Mouse (Mus musculus): ENCODE measurements at regions not wholly inside any gene's neighbourhood (a gene's known extent, or its start where the extent isn't known, plus 50 kb on each side); places are given as distances from the start of the nearest gene placed in this dataset.

DNA sequence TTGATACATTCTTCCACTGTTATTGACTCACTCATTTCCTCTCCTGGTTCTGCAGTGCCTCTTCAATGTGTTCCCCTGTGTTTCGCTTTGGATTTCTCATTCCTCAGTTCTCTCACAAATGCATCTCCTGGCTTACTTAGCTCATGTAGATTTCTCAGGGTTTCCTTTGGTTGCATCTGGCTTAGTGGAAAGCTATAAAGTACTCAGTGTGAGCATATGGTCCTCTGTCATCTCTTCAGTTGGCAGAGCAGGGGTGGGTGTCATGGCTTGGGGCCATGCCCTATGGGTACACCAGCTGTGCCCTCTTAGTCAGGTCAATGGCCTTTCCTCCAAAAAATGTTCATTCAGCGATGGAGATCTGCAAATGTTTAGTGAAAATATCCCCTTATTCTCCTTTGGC, 77.4 kb upstream of the Rnf152 start:
- H3K27ac ChIP-seq (ENCODE audit: low read depth, low read length): no peak overlapping the region
- no peaks in the 10 kb centered on the region for H3K27me3 ChIP-seq (ENCODE audit: control insufficient read depth, insufficient read depth, low read length)
- 83% methylated on average over 2 of the region's 2 CpGs for WGBS
- no peaks in the 10 kb centered on the region for H3K4me1 ChIP-seq (replicated peaks; ENCODE audit: control insufficient read depth, insufficient read depth, low read length)
- no peaks in the 10 kb centered on the region for H3K36me3 ChIP-seq (ENCODE audit: control insufficient read depth, insufficient read depth, low read length)
- H3K4me2 ChIP-seq (ENCODE audit: low read depth, low read length, severe bottlenecking): no peak overlapping the region
- DNase-seq (ENCODE audit: low spot score): no peak
- no peak overlapping the region for H3K9ac ChIP-seq (ENCODE audit: low read length)
- H3K4me3 ChIP-seq (ENCODE audit: low read depth, low read length): no peak overlapping the region
- H3K9me3 ChIP-seq (ENCODE audit: control insufficient read depth, low read length): no peaks in the 10 kb centered on the region
- no peak for ATAC-seq (replicated peaks; ENCODE audit: low FRiP score)

GRCm38 (mm10) chr1:105431803-105432202, 75.3 kb upstream of the Rnf152 start:
- H3K27me3 ChIP-seq (ENCODE audit: control insufficient read depth, insufficient read depth, low read length): no peaks in the 10 kb centered on the region
- ATAC-seq (replicated peaks; ENCODE audit: low FRiP score): no peak
- no peak for DNase-seq (ENCODE audit: low spot score)
- H3K4me3 ChIP-seq (ENCODE audit: low read depth, low read length): no peak overlapping the region
- no peaks in the 10 kb centered on the region for H3K36me3 ChIP-seq (ENCODE audit: control insufficient read depth, insufficient read depth, low read length)
- no peaks in the 10 kb centered on the region for H3K9me3 ChIP-seq (ENCODE audit: control insufficient read depth, low read length)
- 82% methylated on average over 2 of the region's 2 CpGs for WGBS
- H3K4me1 ChIP-seq (replicated peaks; ENCODE audit: control insufficient read depth, insufficient read depth, low read length): no peaks in the 10 kb centered on the region
- no peak overlapping the region for H3K9ac ChIP-seq (ENCODE audit: low read length)
- H3K27ac ChIP-seq (ENCODE audit: low read depth, low read length): no peak overlapping the region
- H3K4me2 ChIP-seq (ENCODE audit: low read depth, low read length, severe bottlenecking): no peak overlapping the region

GRCm38 (mm10) chr1:105430712-105431111, 74.2 kb upstream of the Rnf152 start:
- H3K36me3 ChIP-seq (ENCODE audit: control insufficient read depth, insufficient read depth, low read length): no peaks in the 10 kb centered on the region
- 90% methylated on average over 4 of the region's 4 CpGs for WGBS
- DNase-seq (ENCODE audit: low spot score) (no peak), ATAC-seq (replicated peaks; ENCODE audit: low FRiP score) (no peak)
- H3K27me3 ChIP-seq (ENCODE audit: control insufficient read depth, insufficient read depth, low read length): no peaks in the 10 kb centered on the region
- no peak overlapping the region for H3K4me3 ChIP-seq (ENCODE audit: low read depth, low read length)
- no peak overlapping the region for H3K9ac ChIP-seq (ENCODE audit: low read length)
- H3K4me2 ChIP-seq (ENCODE audit: low read depth, low read length, severe bottlenecking): no peak overlapping the region
- no peak overlapping the region for H3K27ac ChIP-seq (ENCODE audit: low read depth, low read length)
- peaks cover 6% of the 10 kb centered on the region; the same call in 1 of the 2 replicates for H3K4me1 ChIP-seq (replicated peaks; ENCODE audit: control insufficient read depth, insufficient read depth, low read length)
- H3K9me3 ChIP-seq (ENCODE audit: control insufficient read depth, low read length): no peaks in the 10 kb centered on the region

- Histone ChIP-seq H3K4me3 (ENCODE audit: low read depth, low read length) (no peak overlapping the region), H3K36me3 (ENCODE audit: control insufficient read depth, insufficient read depth, low read length) (no peaks in the 10 kb centered on the region), H3K27ac (ENCODE audit: low read depth, low read length) (no peak overlapping the region), H3K4me1 (replicated peaks; ENCODE audit: control insufficient read depth, insufficient read depth, low read length) (peaks cover 6% of the 10 kb centered on the region; the same call in 1 of the 2 replicates), H3K27me3 (ENCODE audit: control insufficient read depth, insufficient read depth, low read length) (no peaks in the 10 kb centered on the region), H3K4me2 (ENCODE audit: low read depth, low read length, severe bottlenecking) (no peak overlapping the region), H3K9me3 (ENCODE audit: control insufficient read depth, low read length) (no peaks in the 10 kb centered on the region), H3K9ac (ENCODE audit: low read length) (no peak overlapping the region)
- WGBS: 93% methylated on average over 1 of the region's 1 CpGs
- DNase-seq (ENCODE audit: low spot score) (no peak), ATAC-seq (replicated peaks; ENCODE audit: low FRiP score) (no peak)
Observed at GRCm38 (mm10) chr1:105428165-105428564, 71.7 kb upstream of the Rnf152 start.

DNA sequence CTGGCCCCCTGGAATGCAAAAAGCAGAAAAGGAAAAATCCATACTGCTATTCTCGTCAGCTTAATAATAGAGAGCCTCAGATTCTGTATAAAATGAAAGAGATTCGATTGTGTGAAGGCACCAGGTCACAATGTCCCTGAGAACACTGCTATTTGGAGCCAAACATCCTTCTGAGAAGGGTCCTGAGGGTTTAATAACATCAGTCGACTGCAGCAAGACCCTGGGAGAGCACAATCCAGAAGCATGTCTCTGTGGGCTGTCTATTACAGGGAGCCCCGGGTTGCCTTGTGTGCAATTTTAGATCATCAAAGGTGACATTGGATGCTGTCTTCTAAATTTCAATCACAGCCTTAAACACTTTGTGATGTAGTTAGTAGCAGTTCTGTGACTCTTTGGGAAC, 69.6 kb upstream of the Rnf152 start:
- ATAC-seq (replicated peaks; ENCODE audit: low FRiP score) (no peak), DNase-seq (ENCODE audit: low spot score) (no peak)
- Histone ChIP-seq H3K36me3 (ENCODE audit: control insufficient read depth, insufficient read depth, low read length) (no peaks in the 10 kb centered on the region), H3K4me3 (ENCODE audit: low read depth, low read length) (no peak overlapping the region), H3K9me3 (ENCODE audit: control insufficient read depth, low read length) (no peaks in the 10 kb centered on the region), H3K9ac (ENCODE audit: low read length) (no peak overlapping the region), H3K4me1 (replicated peaks; ENCODE audit: control insufficient read depth, insufficient read depth, low read length) (peaks cover 6% of the 10 kb centered on the region; the same call in 1 of the 2 replicates), H3K27me3 (ENCODE audit: control insufficient read depth, insufficient read depth, low read length) (no peaks in the 10 kb centered on the region), H3K27ac (ENCODE audit: low read depth, low read length) (no peak overlapping the region), H3K4me2 (ENCODE audit: low read depth, low read length, severe bottlenecking) (no peak overlapping the region)
- WGBS: 28% methylated on average over 4 of the region's 4 CpGs

DNA sequence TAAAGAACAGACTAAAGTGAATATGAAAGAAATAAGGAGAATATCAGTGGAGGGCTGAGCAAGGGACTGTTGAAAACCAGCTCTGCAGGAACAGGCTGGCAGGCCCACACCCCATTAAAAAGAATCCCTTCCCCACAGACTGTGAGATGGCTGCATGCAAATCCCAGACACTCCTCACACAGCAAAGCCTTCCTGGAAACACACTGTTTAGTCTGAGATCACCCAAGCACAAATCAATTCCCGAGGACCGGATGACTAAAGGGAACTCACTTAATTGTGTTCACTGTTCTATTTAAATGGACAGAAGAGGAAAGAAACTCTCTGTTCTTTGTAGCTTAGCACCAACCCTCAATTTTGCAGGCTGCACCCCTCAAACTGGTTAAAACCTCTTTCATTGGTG, 66.9 kb upstream of the Rnf152 start:
- peak; percentile 39; the same call in 1 of the 2 replicates for ATAC-seq (replicated peaks; ENCODE audit: low FRiP score)
- Histone ChIP-seq H3K4me1 (replicated peaks; ENCODE audit: control insufficient read depth, insufficient read depth, low read length) (peaks cover 6% of the 10 kb centered on the region; the same call in 1 of the 2 replicates), H3K9ac (ENCODE audit: low read length) (no peak overlapping the region), H3K36me3 (ENCODE audit: control insufficient read depth, insufficient read depth, low read length) (no peaks in the 10 kb centered on the region), H3K4me3 (ENCODE audit: low read depth, low read length) (no peak overlapping the region), H3K27ac (ENCODE audit: low read depth, low read length) (no peak overlapping the region), H3K27me3 (ENCODE audit: control insufficient read depth, insufficient read depth, low read length) (no peaks in the 10 kb centered on the region), H3K4me2 (ENCODE audit: low read depth, low read length, severe bottlenecking) (no peak overlapping the region), H3K9me3 (ENCODE audit: control insufficient read depth, low read length) (no peaks in the 10 kb centered on the region)
- 12% methylated on average over 2 of the region's 2 CpGs for WGBS
- DNase-seq (ENCODE audit: low spot score): no peak

DNA sequence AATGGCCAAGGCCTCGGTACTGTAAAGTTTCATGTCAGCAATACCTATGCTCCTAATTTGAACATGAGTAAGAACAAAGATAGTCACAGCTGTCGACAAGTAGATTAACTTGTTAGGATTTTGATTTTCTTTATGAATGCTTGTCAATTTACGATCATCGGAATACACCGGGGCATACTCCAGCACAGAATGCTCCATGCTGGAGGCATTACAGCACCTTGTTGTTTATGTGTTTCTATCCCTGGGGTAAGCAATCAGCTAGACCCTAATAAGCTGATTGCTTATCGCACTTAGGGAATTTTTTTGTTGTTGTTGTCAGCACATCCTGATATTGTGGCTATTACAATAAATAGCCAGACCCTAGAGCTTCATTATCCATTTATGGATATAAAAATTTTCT, 66.4 kb upstream of the Rnf152 start:
- Histone ChIP-seq H3K9ac (ENCODE audit: low read length) (no peak overlapping the region), H3K36me3 (ENCODE audit: control insufficient read depth, insufficient read depth, low read length) (no peaks in the 10 kb centered on the region), H3K9me3 (ENCODE audit: control insufficient read depth, low read length) (no peaks in the 10 kb centered on the region), H3K4me2 (ENCODE audit: low read depth, low read length, severe bottlenecking) (no peak overlapping the region), H3K4me1 (replicated peaks; ENCODE audit: control insufficient read depth, insufficient read depth, low read length) (peaks cover 6% of the 10 kb centered on the region; the same call in 1 of the 2 replicates), H3K4me3 (ENCODE audit: low read depth, low read length) (no peak overlapping the region), H3K27ac (ENCODE audit: low read depth, low read length) (no peak overlapping the region), H3K27me3 (ENCODE audit: control insufficient read depth, insufficient read depth, low read length) (no peaks in the 10 kb centered on the region)
- DNase-seq (ENCODE audit: low spot score) (no peak), ATAC-seq (replicated peaks; ENCODE audit: low FRiP score) (no peak)
- WGBS: 93% methylated on average over 6 of the region's 6 CpGs

DNA sequence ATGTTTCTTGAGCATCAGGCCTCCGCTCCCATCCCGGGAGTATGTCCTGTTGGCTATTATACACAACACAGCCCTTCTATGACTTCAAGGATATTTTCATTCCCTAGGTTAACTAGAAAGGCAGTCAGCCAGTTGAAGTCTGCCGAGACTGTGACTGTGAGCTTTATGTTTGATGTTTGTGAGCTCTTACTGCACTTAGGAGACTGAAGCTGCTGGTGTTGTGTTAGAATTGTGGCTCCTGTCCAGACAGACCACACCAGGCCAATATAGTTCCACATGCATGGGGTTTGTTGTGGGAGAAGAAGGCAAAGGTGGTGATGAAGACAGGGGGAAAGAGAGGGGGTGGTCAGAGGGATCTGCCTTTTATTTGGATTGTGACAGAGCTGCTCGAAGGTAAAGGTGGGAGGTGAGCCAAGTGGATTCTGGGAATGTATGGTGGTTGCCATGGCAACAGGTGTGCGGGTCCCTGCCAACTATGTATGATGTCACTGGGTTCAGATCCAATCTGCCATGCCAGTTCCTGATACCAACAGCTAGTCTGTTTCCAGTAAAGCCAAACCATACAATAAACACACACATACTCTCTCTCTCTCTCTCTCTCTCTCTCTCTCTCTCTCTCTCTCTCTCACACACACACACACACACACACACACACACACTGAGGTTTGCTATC, 64.0 kb upstream of the Rnf152 start:
- no peak overlapping the region for H3K9ac ChIP-seq (ENCODE audit: low read length)
- DNase-seq (ENCODE audit: low spot score) (no peak), ATAC-seq (replicated peaks; ENCODE audit: low FRiP score) (no peak)
- H3K4me3 ChIP-seq (ENCODE audit: low read depth, low read length): no peak overlapping the region
- no peaks in the 10 kb centered on the region for H3K36me3 ChIP-seq (ENCODE audit: control insufficient read depth, insufficient read depth, low read length)
- WGBS: 85% methylated on average over 5 of the region's 5 CpGs
- H3K4me2 ChIP-seq (ENCODE audit: low read depth, low read length, severe bottlenecking): no peak overlapping the region
- H3K9me3 ChIP-seq (ENCODE audit: control insufficient read depth, low read length): no peaks in the 10 kb centered on the region
- no peak overlapping the region for H3K27ac ChIP-seq (ENCODE audit: low read depth, low read length)
- H3K4me1 ChIP-seq (replicated peaks; ENCODE audit: control insufficient read depth, insufficient read depth, low read length): no peaks in the 10 kb centered on the region; the same call in 1 of the 2 replicates
- H3K27me3 ChIP-seq (ENCODE audit: control insufficient read depth, insufficient read depth, low read length): no peaks in the 10 kb centered on the region
